Mouse (Mus musculus) ovary, postnatal 10 days (tissue): ENCODE data around the gene Olfr5.
"Not testable (repeated sequence)": the region's sequence is repeated elsewhere in the genome, so short reads cannot be mapped to it uniquely, and the experiment has no call there.

ENCODE experiments used
- DNase-seq: peaks from one replicate; pipeline ENCODE4 v3.0.0; 2022; ENCODE audit warnings: low spot score

Gene Olfr5

GRCm38 (mm10) chr7:6486841-6487240 lies at the start of gene Olfr5:
Olfr5 (minus strand) TSS chr7:6486941.
- DNase-seq, result no peak

GRCm38 (mm10) chr7:6526141-6526540 lies 39.4 kb upstream of the Olfr5 start:
- no peak for DNase-seq

GRCm38 (mm10) chr7:6525001-6525400 lies 38.3 kb upstream of the Olfr5 start:
- no peak for DNase-seq

- DNase-seq, result no peak
Observed at GRCm38 (mm10) chr7:6522850-6523249, 36.1 kb upstream of the Olfr5 start, which contains the start of gene Olfr1349. Olfr1349 (minus strand) TSS chr7:6522950.

- DNase-seq, result no peak
Observed at GRCm38 (mm10) chr7:6521666-6522065, 34.9 kb upstream of the Olfr5 start.

GRCm38 (mm10) chr7:6508648-6509047 lies 21.9 kb upstream of the Olfr5 start, which contains the start of gene Olfr1348:
Olfr1348 (minus strand) TSS chr7:6508748.
- DNase-seq, result no peak

GRCm38 (mm10) chr7:6499655-6500054 lies 12.9 kb upstream of the Olfr5 start, which contains the start of gene Olfr1347:
Olfr1347 (minus strand) TSS chr7:6499755.
- no peak for DNase-seq

GRCm38 (mm10) chr7:6477633-6478032 lies 9.1 kb downstream of the Olfr5 start:
- not testable (repeated sequence) for DNase-seq

GRCm38 (mm10) chr7:6466951-6467350 lies 19.8 kb downstream of the Olfr5 start, which contains the start of gene Olfr1346:
Olfr1346 (plus strand) TSS chr7:6467101.
- no peak for DNase-seq

GRCm38 (mm10) chr7:6456399-6456798 lies 30.3 kb downstream of the Olfr5 start:
- DNase-seq, result no peak

GRCm38 (mm10) chr7:6455868-6456267 lies 30.9 kb downstream of the Olfr5 start, which contains the start of gene Olfr1336:
Olfr1336 (plus strand) TSS chr7:6456168.
- no peak for DNase-seq

GRCm38 (mm10) chr7:6447771-6448170 lies 39.0 kb downstream of the Olfr5 start:
- DNase-seq, result no peak

- no peak for DNase-seq
Observed at GRCm38 (mm10) chr7:6441173-6441572, 45.6 kb downstream of the Olfr5 start.

- DNase-seq, result no peak
Observed at GRCm38 (mm10) chr7:6438388-6438787, 48.4 kb downstream of the Olfr5 start, which contains the start of gene Olfr1344. Olfr1344 (plus strand) TSS chr7:6438688.

- no peak for DNase-seq
Observed at GRCm38 (mm10) chr7:6430342-6430741, 56.4 kb downstream of the Olfr5 start.

- no peak for DNase-seq
Observed at GRCm38 (mm10) chr7:6429381-6429780, 57.4 kb downstream of the Olfr5 start.
